Mouse (Mus musculus): ENCODE results near the gene Dip2b.

GRCm38 (mm10) chr15:100210013-100210412, 171.5 kb downstream of the Dip2b start:
- no peak for TF ChIP-seq CTCF (IDR thresholded peaks at IDR 0.05)
- TF ChIP-seq POLR2A (IDR thresholded peaks at IDR 0.05; ENCODE audit: insufficient read depth, low read depth, low read length): no peak
- no peak for TF ChIP-seq EP300 (IDR thresholded peaks at IDR 0.05; ENCODE audit: insufficient read depth, low read depth, low read length)
